Mouse (Mus musculus): ENCODE data around the gene Olfr867.

The Olfr867 gene

DNA sequence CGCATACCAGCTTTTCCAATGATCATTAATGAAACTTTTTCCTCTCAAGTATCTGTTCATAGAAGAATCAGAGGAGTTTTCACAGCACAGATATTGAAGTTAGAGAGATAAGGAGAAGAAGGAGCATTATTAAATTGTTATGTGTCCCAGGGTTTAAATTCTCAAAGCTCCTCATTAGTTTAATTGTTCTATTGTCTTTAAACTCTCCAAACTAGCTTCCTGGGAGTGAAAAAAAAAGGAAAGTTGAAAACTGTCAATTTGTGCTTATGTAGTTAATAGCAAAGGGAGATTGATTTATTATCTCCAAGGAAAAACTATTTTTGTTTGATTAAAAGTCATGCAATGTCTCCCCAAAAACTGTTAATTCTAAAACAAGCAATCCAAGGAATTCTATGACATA is at the start of gene Olfr867:
TSS of gene Olfr867 (minus strand) at position 101 of the 400 bp plus-strand sequence.
- 80% methylated on average over 1 of the region's 1 CpGs for WGBS

- 41% methylated on average over 2 of the region's 2 CpGs for WGBS
Measured at GRCm38 (mm10) chr9:20098326-20098725, 41.0 kb upstream of the Olfr867 start, which contains the start of gene Olfr868. TSS of gene Olfr868 (plus strand) at chr9:20098626.

- WGBS = 69% methylated on average over 7 of the region's 7 CpGs
Measured at GRCm38 (mm10) chr9:20073523-20074177, 16.3 kb upstream of the Olfr867 start.

GRCm38 (mm10) chr9:20071291-20071690 is 13.9 kb upstream of the Olfr867 start:
- WGBS = 93% methylated on average over 1 of the region's 1 CpGs

GRCm38 (mm10) chr9:20070236-20070635 is 12.9 kb upstream of the Olfr867 start:
- 66% methylated on average over 3 of the region's 3 CpGs for WGBS

- 74% methylated on average over 3 of the region's 3 CpGs for WGBS
Measured at GRCm38 (mm10) chr9:20047964-20048363, 9.4 kb downstream of the Olfr867 start.

- WGBS = 67% methylated on average over 2 of the region's 2 CpGs
Measured at GRCm38 (mm10) chr9:20027935-20028334, 29.4 kb downstream of the Olfr867 start, which contains the start of gene Olfr866. TSS of gene Olfr866 (minus strand) at chr9:20028035.
